Mouse (Mus musculus): Measurements from ENCODE around the gene Tex14.

GRCm38 (mm10) chr11:87578963-87579601 lies 174.2 kb downstream of the Tex14 start:
- no peak for TF ChIP-seq CTCF (IDR thresholded peaks at IDR 0.05; ENCODE audit: low read depth)
- no peak for TF ChIP-seq EP300 (IDR thresholded peaks at IDR 0.05; ENCODE audit: low read depth)
